Mouse (Mus musculus) activated CD4-positive, CD25-positive, alpha-beta regulatory T cell, adult 4 months (primary cell): ENCODE results near the gene Cep85l. TPM values are rescaled to one million over a fixed set of nuclear protein-coding genes. Genes with fewer than 3 reads are reported as not detected.

ENCODE experiments used
- polyA plus RNA-seq, 2 experiments: library from polyadenylated mRNA; unstranded; fragments of 100-300 nt; shearing (Covaris generic); gene quantifications; one replicate each; pipeline ENCODE4 v1.2.1; 2017

The Cep85l gene
- polyA plus RNA-seq, 2 experiments from 2014 or later: 1.7 to 1.9 TPM

Other genes with a start within 250 kb of the Cep85l start
- gene Pln, start 42.3 kb downstream of the Cep85l start, polyA plus RNA-seq: 1 to 10 TPM in 1 of 2 experiments, under 1 TPM in 1; 0.99 to 3.0 TPM
- gene Asf1a, start 216.8 kb upstream of the Cep85l start, polyA plus RNA-seq: 1 to 10 TPM; 7.2 to 9.1 TPM